Mouse (Mus musculus) heart, adult 2 months (tissue): ENCODE measurements around the gene Ppfibp2. TPM values are rescaled to one million over a fixed set of nuclear protein-coding genes. Genes with fewer than 3 reads are reported as not detected.

Experiments used
- DNase-seq, 2 experiments: peaks; one replicate each; pipeline ENCODE4 v3.0.0; 2021
- H3K27ac ChIP-seq: fragments of 200-600 bp; 2 replicates; pipeline ENCODE4 v1.8.1; 2022
- H3K27me3 ChIP-seq: fragments of 200-500 bp; 2 replicates; pipeline ENCODE4 v1.6.1; 2012; ENCODE audit warnings: mild to moderate bottlenecking, low read length, inconsistent platforms, mixed read lengths; ENCODE audit not compliant: control insufficient read depth, insufficient read depth
- H3K36me3 ChIP-seq: fragments of 200-500 bp; 2 replicates; pipeline ENCODE4 v1.6.1; 2012; ENCODE audit warnings: low read length, inconsistent platforms; ENCODE audit not compliant: control insufficient read depth, insufficient read depth
- H3K4me1 ChIP-seq: fragments of 200-500 bp; 2 replicates; pipeline ENCODE4 v1.6.1; 2011; ENCODE audit warnings: low read length; ENCODE audit not compliant: control insufficient read depth, insufficient read depth
- H3K4me3 ChIP-seq: fragments of 200-600 bp; 2 replicates; pipeline ENCODE4 v1.8.1; 2022
- H3K79me2 ChIP-seq: fragments of 200-500 bp; replicated peaks from 2 replicates; pipeline ENCODE4 v1.6.1; 2012; ENCODE audit warnings: mild to moderate bottlenecking, inconsistent platforms, low read length, moderate library complexity, mixed read lengths; ENCODE audit not compliant: control insufficient read depth, insufficient read depth
- H3K9ac ChIP-seq: fragments of 200-500 bp; 2 replicates; pipeline ENCODE4 v1.6.1; 2012; ENCODE audit warnings: low read depth, mild to moderate bottlenecking, control low read depth, inconsistent platforms, low read length, mixed read lengths
- CTCF ChIP-seq: fragments of 200-600 bp; IDR thresholded peaks from 2 replicates; pipeline ENCODE4 v1.8.1; 2022; ENCODE audit warnings: antibody characterized with exemption, mild to moderate bottlenecking, moderate library complexity
- EP300 ChIP-seq: fragments of 200-500 bp; IDR thresholded peaks from 2 replicates; pipeline ENCODE4 v1.6.1; 2011; ENCODE audit warnings: low read depth, low read length, control low read depth; ENCODE audit not compliant: insufficient read depth
- POLR2A ChIP-seq: fragments of 200-500 bp; IDR thresholded peaks from 2 replicates; pipeline ENCODE4 v1.6.1; 2011; ENCODE audit warnings: mild to moderate bottlenecking, low read depth, low read length, control low read depth; ENCODE audit not compliant: insufficient read depth
- WGBS: fragments of 180-500 bp; shearing (Covaris S2); methylation state at CpG from one replicate; pipeline ENCODE4 v1.1.7; 2018; 5-methylcytosine and 5-hydroxymethylcytosine counted together
- intact Hi-C: fragments of 180-260 bp; cut with DNase I; formaldehyde crosslinking; loops from one replicate; pipeline ENCODE4 v1.15.1; 2025
- polyA plus RNA-seq: library from polyadenylated mRNA; depleted of rRNA; stranded (reverse); fragments of >200 nt; gene quantifications from 2 replicates; pipeline ENCODE4 v1.2.3, GENCODE M21; 2012
- total RNA-seq, 2 experiments: library from RNA; stranded (reverse); gene quantifications; 2 replicates each; pipeline ENCODE4 v1.2.3; 2021

Gene Ppfibp2
- total and polyA plus RNA-seq, 3 experiments: 17.4 to 20.1 (median 19.9) TPM

- intact Hi-C loops: loop anchor here (2.0 to 5.0 kb wide), 2 partner anchors 41 to 68 kb away; partner anchors contain the start of gene Ppfibp2
Measured at GRCm38 (mm10) chr7:107665586-107666261, 70.7 kb downstream of the Ppfibp2 start.

GRCm38 (mm10) chr7:107666262-107666902 is 71.4 kb downstream of the Ppfibp2 start:
- 3% methylated on average over 13 of the region's 13 CpGs for WGBS

More at GRCm38 (mm10) chr7:107665586-107666261, 70.7 kb downstream of the Ppfibp2 start:
- peak overlapping the region; percentile 71 for H3K9ac ChIP-seq
- peak; percentile 65 to 70 for DNase-seq
- H3K4me1 ChIP-seq: peaks cover 5% of the 10 kb centered on the region
- TF ChIP-seq CTCF (no peak), POLR2A (no peak), EP300 (no peak)
- WGBS: 7% methylated on average over 9 of the region's 9 CpGs
- no peaks in the 10 kb centered on the region; the same call in 1 of the 2 replicates for H3K36me3 ChIP-seq
- H3K27me3 ChIP-seq: no peaks in the 10 kb centered on the region
- no peaks in the 10 kb centered on the region for H3K79me2 ChIP-seq
- H3K27ac ChIP-seq: peak overlapping the region; percentile 95
- peak overlapping the region; percentile 55 for H3K4me3 ChIP-seq

GRCm38 (mm10) chr7:107668514-107668913 is 73.5 kb downstream of the Ppfibp2 start:
- TF ChIP-seq CTCF (no peak), POLR2A (no peak), EP300 (no peak)
- no peaks in the 10 kb centered on the region for H3K79me2 ChIP-seq
- DNase-seq: no peak
- no peak overlapping the region for H3K27ac ChIP-seq
- H3K4me1 ChIP-seq: peaks cover 5% of the 10 kb centered on the region
- no peaks in the 10 kb centered on the region for H3K27me3 ChIP-seq
- intact Hi-C loops: loop anchor here (5.0 kb wide), 1 partner anchor 71 kb away; the partner anchor contains the start of gene Ppfibp2
- WGBS: 85% methylated on average over 5 of the region's 5 CpGs
- peaks cover 2% of the 10 kb centered on the region; the same call in 1 of the 2 replicates for H3K36me3 ChIP-seq
- no peak overlapping the region for H3K9ac ChIP-seq
- H3K4me3 ChIP-seq: no peak overlapping the region

More at GRCm38 (mm10) chr7:107666262-107666902, 71.4 kb downstream of the Ppfibp2 start:
- no peaks in the 10 kb centered on the region for H3K79me2 ChIP-seq
- no peak for TF ChIP-seq CTCF
- 0 out of 2 replicates have a peak, but pooled peaks have one; percentile 32 for TF ChIP-seq EP300
- TF ChIP-seq POLR2A: peak; percentile 47
- no peaks in the 10 kb centered on the region; the same call in 1 of the 2 replicates for H3K36me3 ChIP-seq
- H3K27ac ChIP-seq: peak overlapping the region; percentile 95
- H3K4me1 ChIP-seq: peaks cover 5% of the 10 kb centered on the region
- H3K4me3 ChIP-seq: peak overlapping the region; percentile 55
- intact Hi-C loops: loop anchor here (2.0 to 5.0 kb wide), 2 partner anchors 40 to 69 kb away; partner anchors contain the start of gene Ppfibp2
- peak overlapping the region; percentile 30 for H3K9ac ChIP-seq
- no peaks in the 10 kb centered on the region for H3K27me3 ChIP-seq
- peak; percentile 40 to 44 for DNase-seq

GRCm38 (mm10) chr7:107675224-107675623 is 80.2 kb downstream of the Ppfibp2 start:
- Histone ChIP-seq H3K27ac (no peak overlapping the region), H3K79me2 (no peaks in the 10 kb centered on the region), H3K9ac (no peak overlapping the region), H3K4me1 (peaks cover 2% of the 10 kb centered on the region), H3K27me3 (no peaks in the 10 kb centered on the region), H3K4me3 (no peak overlapping the region), H3K36me3 (peaks cover 4% of the 10 kb centered on the region)
- TF ChIP-seq CTCF: no peak
- no peak for TF ChIP-seq EP300
- TF ChIP-seq POLR2A: no peak
- WGBS: 71% methylated on average over 3 of the region's 3 CpGs
- DNase-seq: no peak
- intact Hi-C loops: no loop called here

- Histone ChIP-seq H3K36me3 (peaks cover 2% of the 10 kb centered on the region; the same call in 1 of the 2 replicates), H3K27me3 (no peaks in the 10 kb centered on the region), H3K4me3 (no peak overlapping the region), H3K79me2 (no peaks in the 10 kb centered on the region), H3K4me1 (peaks cover 3% of the 10 kb centered on the region), H3K9ac (no peak overlapping the region), H3K27ac (no peak overlapping the region; the same call in 1 of the 2 replicates)
- DNase-seq: no peak
- WGBS: 56% methylated on average over 6 of the region's 6 CpGs
- intact Hi-C loops: no loop called here
- no peak for TF ChIP-seq CTCF
- TF ChIP-seq POLR2A: no peak
- no peak for TF ChIP-seq EP300
Measured at GRCm38 (mm10) chr7:107680151-107680852, 85.3 kb downstream of the Ppfibp2 start.
